Mouse (Mus musculus): ENCODE results near the gene Dhfr. TPM values are rescaled to one million over a fixed set of nuclear protein-coding genes. Genes with fewer than 3 reads are reported as not detected.

Dhfr gene
- polyA plus RNA-seq, 1 experiment from 2014 or later = 17.9 TPM

DNA sequence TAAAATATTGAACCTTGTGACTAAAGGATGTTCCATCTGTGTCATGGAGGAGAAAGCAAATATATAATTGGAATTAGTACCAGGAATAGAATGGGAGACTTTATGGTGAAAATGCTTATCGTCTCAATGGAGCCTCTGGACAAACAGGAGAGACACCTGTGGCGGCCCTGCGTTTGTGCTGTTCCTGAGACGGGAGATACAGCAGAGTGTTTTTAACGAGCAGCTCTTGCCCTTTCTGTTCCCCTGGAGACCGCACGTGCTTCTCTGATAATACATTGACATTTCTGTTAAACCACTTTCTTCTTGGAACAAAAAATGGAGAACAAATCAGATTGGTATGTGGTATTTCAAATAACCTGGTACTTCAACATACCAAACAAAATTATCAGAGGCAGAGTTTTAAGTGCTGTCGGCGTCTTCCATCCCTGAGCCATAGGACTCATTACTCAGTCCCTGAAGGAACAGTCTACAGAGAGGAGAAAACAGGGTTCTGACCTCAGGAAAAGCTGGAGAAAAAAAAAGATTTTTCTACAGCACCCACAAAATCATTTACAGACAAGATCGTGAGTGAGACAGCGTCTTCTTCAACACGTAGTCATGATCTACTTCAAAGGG lies 38.6 kb downstream of the Dhfr start:
- Histone ChIP-seq H3K27ac (peak overlapping the region; percentile 30; the same call in 1 of the 2 replicates), H3K4me2 (no peak overlapping the region), H3K9me3 (no peaks in the 10 kb centered on the region), H3K9ac (no peak overlapping the region), H3K36me3 (no peaks in the 10 kb centered on the region), H3K4me1 (no peaks in the 10 kb centered on the region), H3K27me3 (no peaks in the 10 kb centered on the region), H3K4me3 (no peak overlapping the region)
- 56% methylated on average over 12 of the region's 12 CpGs for WGBS
- ATAC-seq (ENCODE audit: borderline replicate concordance, extremely low read depth, low FRiP score, low TSS enrichment) = peak; percentile 64; the same call in 1 of the 2 replicates

DNA sequence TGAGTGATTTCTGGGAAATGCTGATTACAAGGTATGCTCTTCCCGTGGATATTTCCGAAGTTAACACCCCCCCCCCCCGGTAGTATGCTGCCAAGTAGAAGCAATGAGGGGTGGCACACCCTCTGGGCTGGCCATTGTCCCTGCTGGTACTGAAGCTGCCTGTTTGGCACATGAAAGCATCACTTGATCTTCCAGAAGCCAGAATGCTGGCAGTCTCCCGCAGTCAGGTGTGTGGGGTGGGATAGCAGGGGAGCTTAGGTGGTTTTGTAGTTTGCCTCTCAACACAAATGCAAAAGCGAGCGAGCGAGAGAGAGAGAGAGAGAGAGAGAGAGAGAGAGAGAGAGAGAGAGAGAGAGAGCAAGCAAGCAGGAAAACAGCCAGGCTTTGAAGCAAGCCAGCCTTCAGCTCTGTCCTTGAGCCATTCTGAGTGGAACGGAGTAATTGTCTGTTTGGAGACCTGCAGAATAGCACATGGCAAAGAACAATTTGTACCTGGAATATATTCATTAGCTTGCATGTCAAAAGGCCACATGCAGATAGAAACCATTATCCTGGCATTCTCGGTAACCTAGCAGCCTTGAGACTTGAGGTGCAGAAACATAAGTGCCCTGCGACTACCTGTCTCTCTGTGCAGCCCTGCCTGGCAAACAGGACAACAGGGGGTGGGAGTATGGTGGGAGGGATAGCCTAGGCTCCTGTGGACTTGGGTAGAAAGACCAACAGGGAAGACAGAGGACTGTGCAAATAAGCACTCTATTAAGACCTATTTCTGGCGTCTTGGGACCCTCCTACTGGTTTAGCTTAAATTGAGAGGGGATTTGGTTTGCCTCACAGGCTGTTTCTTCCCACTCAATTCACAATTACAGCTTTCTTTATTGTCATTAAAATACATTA lies 44.2 kb downstream of the Dhfr start:
- Histone ChIP-seq H3K9me3 (no peaks in the 10 kb centered on the region), H3K4me2 (no peak overlapping the region), H3K4me3 (no peak overlapping the region), H3K36me3 (no peaks in the 10 kb centered on the region), H3K27me3 (no peaks in the 10 kb centered on the region), H3K9ac (no peak overlapping the region), H3K27ac (no peak overlapping the region), H3K4me1 (no peaks in the 10 kb centered on the region)
- 68% methylated on average over 11 of the region's 11 CpGs for WGBS
- no peak for ATAC-seq (ENCODE audit: borderline replicate concordance, extremely low read depth, low FRiP score, low TSS enrichment)

DNA sequence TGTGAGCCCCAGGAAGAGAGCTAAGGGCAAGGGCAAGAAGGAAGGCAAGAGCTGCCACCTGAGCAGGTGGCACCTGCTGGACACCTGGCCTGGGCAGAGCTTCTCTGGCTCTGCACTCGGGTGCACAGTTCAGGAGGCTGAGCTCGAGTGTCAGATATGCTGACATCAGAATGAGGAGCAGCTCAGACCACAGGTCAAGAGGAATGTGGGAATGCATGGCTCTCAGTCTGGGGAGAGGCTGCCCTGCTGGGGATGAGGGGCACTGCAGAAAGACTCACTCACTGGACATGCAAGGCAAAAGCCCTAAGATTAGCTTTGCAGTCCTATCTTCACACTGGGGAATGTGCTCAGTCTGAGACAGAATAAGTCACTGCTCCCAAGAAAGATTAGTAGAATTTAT lies 47.5 kb downstream of the Dhfr start:
- H3K27ac ChIP-seq = no peak overlapping the region
- no peaks in the 10 kb centered on the region for H3K9me3 ChIP-seq
- H3K9ac ChIP-seq = no peak overlapping the region
- H3K4me3 ChIP-seq = no peak overlapping the region
- no peaks in the 10 kb centered on the region for H3K27me3 ChIP-seq
- WGBS = 18% methylated on average over 2 of the region's 2 CpGs
- no peaks in the 10 kb centered on the region for H3K4me1 ChIP-seq
- H3K4me2 ChIP-seq = no peak overlapping the region
- H3K36me3 ChIP-seq = no peaks in the 10 kb centered on the region
- no peak for ATAC-seq (ENCODE audit: borderline replicate concordance, extremely low read depth, low FRiP score, low TSS enrichment)

DNA sequence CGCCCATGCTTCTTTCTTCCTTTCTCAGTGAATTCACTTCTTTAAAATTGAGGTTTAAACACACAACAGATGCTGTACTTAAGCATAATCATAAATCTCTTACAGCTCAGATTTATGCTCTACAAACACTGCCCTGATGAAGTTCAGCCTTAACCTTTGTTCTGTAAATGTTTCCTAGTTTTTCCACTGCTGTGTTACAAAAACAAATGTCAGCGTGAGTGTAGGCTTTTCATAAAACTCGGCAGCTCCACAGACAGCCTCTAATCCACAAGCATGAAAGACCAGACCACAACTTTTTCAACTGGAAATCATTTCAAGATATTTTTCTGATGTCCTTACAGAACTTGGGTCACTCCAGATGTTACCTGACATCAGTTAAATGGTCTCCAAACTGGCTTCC lies 49.0 kb downstream of the Dhfr start:
- Histone ChIP-seq H3K4me2 (no peak overlapping the region), H3K36me3 (no peaks in the 10 kb centered on the region), H3K27ac (no peak overlapping the region), H3K4me1 (no peaks in the 10 kb centered on the region), H3K9ac (no peak overlapping the region), H3K4me3 (no peak overlapping the region), H3K27me3 (no peaks in the 10 kb centered on the region), H3K9me3 (no peaks in the 10 kb centered on the region)
- ATAC-seq (ENCODE audit: borderline replicate concordance, extremely low read depth, low FRiP score, low TSS enrichment) = no peak
- 74% methylated on average over 3 of the region's 3 CpGs for WGBS

DNA sequence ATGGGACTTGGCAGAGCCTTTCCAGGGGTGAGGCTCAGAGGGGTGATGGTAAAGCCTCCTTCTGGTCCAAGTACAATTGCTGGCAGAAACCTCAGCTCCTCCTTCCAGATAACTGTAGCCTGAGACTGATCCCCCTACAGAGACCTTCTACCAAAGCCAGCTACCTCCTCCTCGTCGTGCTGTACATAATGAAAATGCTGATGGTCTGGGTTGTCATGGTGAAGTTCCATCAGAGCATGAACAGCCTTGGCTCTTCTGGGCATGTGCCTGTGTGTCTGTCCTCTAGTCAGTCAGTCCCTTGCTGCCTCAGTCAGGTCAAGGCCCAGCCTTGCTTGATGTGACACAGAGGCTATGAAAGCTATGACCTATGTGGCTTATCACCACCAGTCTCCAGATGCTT lies 56.0 kb downstream of the Dhfr start:
- Histone ChIP-seq H3K4me1 (no peaks in the 10 kb centered on the region), H3K36me3 (no peaks in the 10 kb centered on the region), H3K4me2 (no peak overlapping the region), H3K4me3 (no peak overlapping the region), H3K27me3 (no peaks in the 10 kb centered on the region), H3K9ac (no peak overlapping the region), H3K27ac (no peak overlapping the region), H3K9me3 (no peaks in the 10 kb centered on the region)
- 85% methylated on average over 2 of the region's 2 CpGs for WGBS
- no peak for ATAC-seq (ENCODE audit: borderline replicate concordance, extremely low read depth, low FRiP score, low TSS enrichment)

DNA sequence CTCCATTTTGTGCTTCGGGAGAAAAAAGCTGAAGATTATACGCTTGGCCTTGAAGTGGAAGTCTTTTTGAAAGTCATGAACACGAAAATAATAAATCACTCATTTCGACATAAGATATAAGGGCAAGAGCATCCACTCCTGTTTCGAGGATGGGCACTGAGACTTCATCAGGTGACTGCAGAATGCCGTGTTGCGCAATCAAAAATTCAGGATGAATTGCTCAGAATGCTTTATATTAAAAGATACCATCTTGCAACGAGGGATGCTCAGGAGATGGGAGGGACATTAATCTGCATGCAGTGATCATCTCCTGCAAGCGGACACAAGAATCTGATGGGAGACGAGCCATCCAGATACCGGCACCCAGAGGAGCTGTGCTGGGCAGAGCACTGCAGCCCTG lies 65.1 kb downstream of the Dhfr start:
- H3K27me3 ChIP-seq = peaks cover 20% of the 10 kb centered on the region
- no peak for ATAC-seq (ENCODE audit: borderline replicate concordance, extremely low read depth, low FRiP score, low TSS enrichment)

DNA sequence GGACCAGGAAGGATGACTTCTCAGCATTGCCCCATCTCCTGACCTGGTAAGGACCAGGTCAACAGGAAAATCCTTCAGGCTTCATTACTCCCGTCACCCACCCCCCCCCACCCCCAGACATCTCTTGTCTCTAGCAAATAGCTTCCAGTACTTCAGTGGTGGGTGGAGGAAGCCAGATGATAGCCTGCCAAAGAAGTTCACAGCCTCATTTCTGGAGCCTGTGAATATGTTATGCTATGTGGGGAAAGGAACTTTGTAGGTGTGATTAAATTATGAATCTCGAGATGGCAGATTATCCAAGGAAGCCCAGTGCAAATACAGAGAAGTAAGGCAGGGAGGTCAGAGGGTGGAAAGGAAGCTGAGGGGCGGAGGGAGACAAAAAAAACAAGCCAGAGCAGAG lies 69.2 kb downstream of the Dhfr start:
- no peaks in the 10 kb centered on the region for H3K36me3 ChIP-seq
- ATAC-seq (ENCODE audit: borderline replicate concordance, extremely low read depth, low FRiP score, low TSS enrichment) = no peak
- 32% methylated on average over 3 of the region's 3 CpGs for WGBS
- H3K4me1 ChIP-seq = peaks cover 19% of the 10 kb centered on the region
- H3K4me3 ChIP-seq = no peak overlapping the region
- no peak overlapping the region for H3K9ac ChIP-seq
- no peaks in the 10 kb centered on the region for H3K9me3 ChIP-seq
- H3K27ac ChIP-seq = no peak overlapping the region
- H3K4me2 ChIP-seq = no peak overlapping the region
- H3K27me3 ChIP-seq = peaks cover 57% of the 10 kb centered on the region

More for the DNA sequence above, 65.1 kb downstream of the Dhfr start:
- Histone ChIP-seq H3K4me1 (no peaks in the 10 kb centered on the region), H3K27ac (no peak overlapping the region), H3K4me3 (no peak overlapping the region), H3K9ac (no peak overlapping the region), H3K4me2 (no peak overlapping the region), H3K36me3 (no peaks in the 10 kb centered on the region), H3K9me3 (no peaks in the 10 kb centered on the region)
- WGBS = 80% methylated on average over 11 of the region's 11 CpGs

DNA sequence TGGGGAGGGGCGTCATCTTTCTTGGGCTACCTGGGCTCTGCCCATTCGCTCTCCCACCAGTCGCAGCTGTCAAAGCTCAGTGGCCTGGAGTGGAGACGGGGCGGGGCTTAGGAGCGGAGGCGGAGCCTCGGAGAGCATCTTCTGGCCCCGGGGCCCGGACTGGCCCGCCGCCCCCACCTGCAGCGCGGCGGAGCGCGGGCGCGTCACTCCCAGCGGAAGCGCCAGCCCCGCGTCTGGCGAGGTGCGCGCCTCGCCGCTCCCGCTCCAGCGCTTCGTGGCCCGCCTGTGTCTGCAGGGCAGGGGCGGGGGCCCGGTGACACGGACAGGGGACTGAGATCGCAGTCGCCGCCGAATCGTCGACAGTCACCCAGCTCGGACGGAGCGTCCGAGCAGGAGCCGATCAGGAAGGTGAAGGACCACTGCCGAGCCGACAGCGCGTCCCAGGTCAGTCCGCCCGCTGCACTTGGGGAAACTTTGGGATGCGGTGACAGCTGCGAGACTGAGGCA lies 71.3 kb downstream of the Dhfr start, which contains the start of gene Ankrd34b:
Gene Ankrd34b, plus strand, starts transcription at position 139 of the 507 bp plus-strand sequence.
- Histone ChIP-seq H3K4me1 (peaks cover 19% of the 10 kb centered on the region), H3K9ac (peak within 1 kb of the TSS; percentile 24), H3K4me3 (peak within 1 kb of the TSS; percentile 53), H3K4me2 (peak within 1 kb of the TSS; percentile 97), H3K27ac (no peak within 1 kb of the TSS), H3K27me3 (peaks cover 57% of the 10 kb centered on the region), H3K36me3 (no peaks in the 10 kb centered on the region), H3K9me3 (no peaks in the 10 kb centered on the region)
- ATAC-seq (ENCODE audit: borderline replicate concordance, extremely low read depth, low FRiP score, low TSS enrichment) = peak; percentile 72
- under 1% methylated on average over 53 of the region's 54 CpGs for WGBS

DNA sequence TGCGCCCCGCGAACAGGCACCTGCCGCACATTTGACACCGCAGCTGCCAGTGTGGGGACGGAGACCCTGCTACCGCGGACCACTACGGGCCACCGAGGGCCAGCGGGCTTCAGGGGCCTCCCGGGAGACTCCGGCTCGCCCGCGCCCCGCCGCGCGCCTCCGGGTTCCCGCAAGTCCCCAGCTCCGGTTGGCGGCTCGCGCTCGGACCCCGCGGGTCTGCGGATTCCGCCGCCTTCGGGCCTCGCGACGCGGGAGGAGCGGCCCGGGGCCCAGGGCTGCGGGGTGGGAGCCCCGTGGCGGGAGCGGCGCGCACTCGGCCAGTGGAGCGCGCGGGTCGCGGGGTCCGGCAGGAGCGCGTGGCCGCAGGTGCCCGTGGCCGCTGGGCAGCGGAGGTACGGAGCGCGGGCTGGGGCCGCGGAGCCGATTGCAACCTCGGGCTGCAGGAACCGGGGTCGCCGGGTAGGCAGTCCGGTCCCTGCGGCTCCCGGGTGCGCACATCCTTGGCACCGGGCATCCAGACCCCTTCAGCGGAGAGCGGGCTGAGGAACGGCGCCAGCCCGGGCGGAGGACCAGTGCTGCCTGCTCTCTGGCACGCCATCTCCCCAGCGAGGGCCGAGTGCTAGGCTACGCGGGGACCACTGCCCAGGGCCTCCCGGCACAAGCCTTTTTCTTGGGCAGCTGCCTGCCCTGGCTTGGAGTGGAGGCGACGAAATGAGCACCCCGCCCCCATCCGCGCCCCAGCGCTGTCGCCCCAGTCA lies 71.9 kb downstream of the Dhfr start:
- H3K4me2 ChIP-seq = peak overlapping the region; percentile 97
- peak overlapping the region; percentile 53 for H3K4me3 ChIP-seq
- peaks cover 57% of the 10 kb centered on the region for H3K27me3 ChIP-seq
- peak overlapping the region; percentile 24 for H3K9ac ChIP-seq
- peak; percentile 63 for ATAC-seq (ENCODE audit: borderline replicate concordance, extremely low read depth, low FRiP score, low TSS enrichment)
- H3K27ac ChIP-seq = no peak overlapping the region
- under 1% methylated on average over 80 of the region's 92 CpGs for WGBS
- peaks cover 19% of the 10 kb centered on the region for H3K4me1 ChIP-seq
- H3K36me3 ChIP-seq = no peaks in the 10 kb centered on the region
- H3K9me3 ChIP-seq = no peaks in the 10 kb centered on the region

DNA sequence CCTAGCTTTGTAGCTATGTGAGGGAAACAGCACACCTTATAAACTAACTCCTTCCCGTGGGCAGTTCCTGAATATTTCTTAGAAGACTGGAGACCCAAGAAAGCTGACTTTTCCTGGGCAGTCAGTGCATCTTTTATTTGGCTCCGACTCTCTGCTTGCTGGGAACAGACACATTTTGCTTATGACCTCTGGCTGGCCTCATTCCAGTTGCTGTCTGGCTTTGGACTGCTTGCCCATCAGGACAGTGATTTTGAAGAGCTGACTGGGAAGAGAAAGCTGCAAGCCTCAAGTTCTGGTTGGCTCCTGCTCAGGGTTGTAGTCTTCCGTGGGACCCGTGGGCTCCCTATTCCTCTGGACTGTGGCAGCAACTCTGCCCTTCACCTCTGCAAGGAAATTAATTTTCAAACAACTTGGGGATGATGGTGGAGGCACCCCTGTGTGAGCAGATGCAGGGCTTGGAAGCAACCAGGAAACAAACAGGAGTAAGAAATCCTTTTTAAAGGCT lies 72.9 kb downstream of the Dhfr start:
- peak overlapping the region; percentile 53; the same call in 1 of the 2 replicates for H3K4me3 ChIP-seq
- no peak overlapping the region for H3K9ac ChIP-seq
- 27% methylated on average over 4 of the region's 4 CpGs for WGBS
- H3K36me3 ChIP-seq = no peaks in the 10 kb centered on the region
- peak overlapping the region; percentile 97 for H3K4me2 ChIP-seq
- no peaks in the 10 kb centered on the region for H3K9me3 ChIP-seq
- H3K27me3 ChIP-seq = peaks cover 54% of the 10 kb centered on the region
- H3K27ac ChIP-seq = no peak overlapping the region
- peaks cover 19% of the 10 kb centered on the region for H3K4me1 ChIP-seq
- no peak for ATAC-seq (ENCODE audit: borderline replicate concordance, extremely low read depth, low FRiP score, low TSS enrichment)
